15 mouse cellular contexts compared by ENCODE assay signal in genomic region chr2:68944898-68945297, GRCm38 (mm10).
DNase-seq lines count a peak whose midpoint lies in the region; ATAC-seq lines count a peak whose summit lies in the region.
"Had no signal": no experiment of that assay in that cellular context is flagged by ENCODE, and none has a peak within 500 bp of the region (broad histone marks: within the 10 kb centered on the region; RNA-seq: fewer than 3 reads in every experiment).

No protein-coding gene starts in this region.

- H3K27ac ChIP-seq in embryonic facial prominence, embryonic 14.5 days (replicated peaks; ENCODE audit: low read depth, low read length): no peak overlapping the region
- no peak overlapping the region for H3K27ac ChIP-seq in embryonic facial prominence, embryonic 10.5 days (replicated peaks)
- H3K27ac ChIP-seq: hindbrain, embryonic 15.5 days; midbrain, embryonic 12.5 days had no signal

- peaks cover 13% of the 10 kb centered on the region for H3K36me3 ChIP-seq in embryonic facial prominence, embryonic 14.5 days (ENCODE audit: control insufficient read depth, insufficient read depth, low read length)
- H3K36me3 ChIP-seq in embryonic facial prominence, embryonic 10.5 days (replicated peaks): peaks cover 21% of the 10 kb centered on the region
- H3K36me3 ChIP-seq: hindbrain, embryonic 15.5 days; midbrain, embryonic 12.5 days had no signal

- no peak overlapping the region for H3K4me3 ChIP-seq in embryonic facial prominence, embryonic 14.5 days (ENCODE audit: low read depth, low read length)
- no peak overlapping the region for H3K4me3 ChIP-seq in embryonic facial prominence, embryonic 10.5 days
- H3K4me3 ChIP-seq: hindbrain, embryonic 15.5 days; midbrain, embryonic 12.5 days had no signal

- H3K4me2 ChIP-seq in embryonic facial prominence, embryonic 14.5 days (ENCODE audit: low read depth, low read length): no peak overlapping the region
- H3K4me2 ChIP-seq: hindbrain, embryonic 15.5 days; midbrain, embryonic 12.5 days had no signal

- H3K27me3 ChIP-seq in embryonic facial prominence, embryonic 14.5 days (replicated peaks; ENCODE audit: control insufficient read depth, insufficient read depth, low read length): no peaks in the 10 kb centered on the region
- no peaks in the 10 kb centered on the region for H3K27me3 ChIP-seq in embryonic facial prominence, embryonic 10.5 days (replicated peaks; ENCODE audit: low read depth, poor library complexity, severe bottlenecking)
- H3K27me3 ChIP-seq: hindbrain, embryonic 15.5 days; midbrain, embryonic 12.5 days had no signal

- DNase-seq in embryonic facial prominence, embryonic 14.5 days (ENCODE audit: low spot score): peak; percentile 61
- no peak for DNase-seq in embryonic facial prominence, embryonic 10.5 days (ENCODE audit: low spot score)
- peak; percentile 57 for DNase-seq in NIH3T3 (ENCODE audit: low read depth)
- DNase-seq in kidney, adult 9 months: peak; percentile 90
- peak; percentile 93 for DNase-seq in large intestine, adult 2 months (ENCODE audit: low read depth, low spot score)
- DNase-seq in adrenal gland, postnatal 10 days: no peak
- DNase-seq in testis, postnatal 14 days (ENCODE audit: low spot score): no peak
- DNase-seq: adrenal gland, postnatal 14 days; cerebellum, adult 9-11 months; layer of hippocampus, adult 9-11 months; lung, postnatal 10 days; thymus, adult 2 months had no signal

- H3K9me3 ChIP-seq in embryonic facial prominence, embryonic 14.5 days (ENCODE audit: control insufficient read depth, low read length): peaks cover 3% of the 10 kb centered on the region; the same call in 1 of the 2 replicates
- 0 out of 2 replicates have a peak, but pooled peaks cover 5% of the 10 kb centered on the region for H3K9me3 ChIP-seq in embryonic facial prominence, embryonic 10.5 days
- H3K9me3 ChIP-seq: hindbrain, embryonic 15.5 days; midbrain, embryonic 12.5 days had no signal

- no peaks in the 10 kb centered on the region; the same call in 1 of the 2 replicates for H3K4me1 ChIP-seq in embryonic facial prominence, embryonic 14.5 days (ENCODE audit: control insufficient read depth, insufficient read depth, low read length)
- peaks cover 6% of the 10 kb centered on the region for H3K4me1 ChIP-seq in embryonic facial prominence, embryonic 10.5 days
- H3K4me1 ChIP-seq: hindbrain, embryonic 15.5 days; midbrain, embryonic 12.5 days had no signal

- WGBS in embryonic facial prominence, embryonic 14.5 days: 43% methylated on average over 2 of the region's 2 CpGs
- WGBS in embryonic facial prominence, embryonic 10.5 days: 56% methylated on average over 2 of the region's 2 CpGs
- WGBS in large intestine, adult 2 months: 12% methylated on average over 2 of the region's 2 CpGs

- ATAC-seq in embryonic facial prominence, embryonic 14.5 days (ENCODE audit: low read depth): no peak
- no peak for ATAC-seq in megakaryocyte, adult 5-6 weeks (ENCODE audit: poor library complexity, severe bottlenecking)

- no peak overlapping the region for H3K9ac ChIP-seq in embryonic facial prominence, embryonic 14.5 days (ENCODE audit: low read depth, low read length)
- H3K9ac ChIP-seq: hindbrain, embryonic 15.5 days; midbrain, embryonic 12.5 days had no signal

Comparison
In these comparisons a context has a peak if more than half of its experiments do, and no peak if none do; other contexts are left out.
1. DNase-seq: peak in embryonic facial prominence, embryonic 14.5 days (single experiment), NIH3T3 (single experiment), kidney, adult 9 months (single experiment) and large intestine, adult 2 months (single experiment); none in embryonic facial prominence, embryonic 10.5 days (single experiment), adrenal gland, postnatal 10 days (single experiment) and testis, postnatal 14 days (single experiment).